Mouse (Mus musculus): ENCODE measurements around the gene Tifa. TPM values are rescaled to one million over a fixed set of nuclear protein-coding genes. Genes with fewer than 3 reads are reported as not detected.

The Tifa gene
- total RNA-seq, 2 experiments from 2014 or later: 6.6 to 7.7 TPM

DNA sequence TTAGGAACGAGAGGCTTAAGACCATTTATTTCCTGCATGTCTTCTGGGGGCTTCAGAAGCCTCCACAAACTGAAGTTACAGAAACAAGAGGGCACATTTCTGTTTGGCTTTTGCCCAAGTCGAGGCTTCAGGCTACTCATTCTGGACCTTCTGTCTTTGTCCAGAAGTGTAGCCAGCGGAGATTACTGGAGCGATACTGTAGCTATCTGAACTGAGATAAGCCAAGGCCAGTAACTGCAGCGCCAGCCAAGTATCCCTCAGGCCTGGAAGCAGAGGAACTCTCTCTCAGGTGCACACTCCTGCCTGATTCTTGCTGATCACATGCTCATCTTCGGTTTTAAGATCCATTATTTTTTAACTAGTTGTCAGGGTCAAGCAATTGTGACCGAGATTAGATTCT lies 1.6 kb upstream of the Tifa start:
- no peak for DNase-seq

DNA sequence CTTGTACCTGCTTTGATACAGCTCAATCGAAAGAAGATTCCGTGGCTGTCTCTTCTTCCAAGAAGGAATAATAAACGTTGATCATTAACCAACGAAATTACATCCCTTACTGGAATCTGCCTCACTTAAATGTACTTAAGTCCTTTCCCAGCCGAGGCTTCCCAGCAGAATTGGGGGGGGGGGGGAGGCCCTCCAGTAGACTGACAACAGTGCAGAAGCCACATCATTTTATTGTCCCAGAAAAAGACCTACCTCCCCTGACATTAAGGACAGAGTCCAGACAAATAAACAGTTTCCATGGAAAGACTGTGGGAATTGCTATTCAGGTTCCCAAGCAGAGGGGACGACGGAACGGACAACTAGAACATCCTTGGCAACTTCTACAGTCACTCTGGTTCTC lies 686 bp upstream of the Tifa start:
- DNase-seq: no peak

DNA sequence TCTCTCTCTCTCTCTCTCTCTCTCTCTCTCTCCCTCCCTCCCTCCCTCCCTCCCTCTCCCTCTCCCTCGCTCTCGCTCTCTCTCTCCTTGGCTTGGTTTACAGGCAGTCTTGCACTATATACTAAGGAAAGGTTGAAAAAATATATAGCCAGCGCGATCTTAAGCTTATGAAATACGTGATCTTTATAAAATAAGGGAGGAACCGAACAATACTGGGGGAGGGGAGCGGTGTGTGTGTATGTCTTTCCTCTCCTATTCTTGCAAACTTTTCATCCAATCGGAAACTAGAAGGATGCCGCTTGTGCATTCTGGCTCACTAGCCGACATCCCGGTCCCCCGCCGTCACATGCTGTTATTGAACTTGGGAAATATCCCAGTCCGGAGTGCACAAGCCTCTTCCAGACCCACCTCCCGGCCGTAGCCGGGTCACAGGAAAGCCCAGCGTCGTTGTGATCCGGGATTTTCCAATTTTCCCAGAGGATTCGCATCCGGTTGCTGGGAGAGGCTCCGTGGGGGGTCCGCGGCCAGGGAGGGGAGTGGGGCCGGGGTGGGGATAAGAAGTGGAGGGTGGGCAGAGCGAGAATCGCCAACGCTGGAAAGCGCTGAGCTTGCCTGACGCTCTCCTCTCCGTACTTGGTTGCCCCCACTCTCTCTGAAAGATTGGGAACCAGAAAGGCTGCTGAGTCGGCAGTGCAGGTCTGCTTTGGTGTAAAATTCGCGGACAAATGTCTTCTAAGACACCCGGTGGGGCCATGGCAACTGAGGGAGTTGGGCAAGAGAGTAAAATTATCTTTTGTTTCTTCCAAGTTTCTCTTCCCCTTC lies 840 bp downstream of the Tifa start:
- no peak for DNase-seq

DNA sequence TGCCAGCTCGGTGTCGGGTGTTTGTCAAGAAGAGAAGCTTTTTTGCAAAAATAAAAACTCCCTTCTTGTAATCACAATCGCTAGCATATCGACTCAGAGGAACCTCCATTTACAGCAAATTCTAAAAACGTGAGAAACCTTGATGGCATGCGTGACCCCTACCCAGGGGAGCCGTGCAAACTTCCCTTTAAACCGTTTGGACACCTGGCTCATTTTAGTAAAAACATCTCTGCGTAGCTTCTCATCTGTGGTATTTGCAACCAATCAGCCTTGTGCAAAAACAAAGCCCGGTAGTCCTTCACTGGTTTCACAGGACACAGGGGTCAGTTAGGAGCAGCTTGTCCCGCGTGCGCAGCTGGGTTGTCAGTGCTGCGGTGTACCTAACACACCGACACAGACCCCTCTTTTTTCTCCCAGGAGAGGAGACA lies 1.5 kb downstream of the Tifa start:
- no peak for DNase-seq

DNA sequence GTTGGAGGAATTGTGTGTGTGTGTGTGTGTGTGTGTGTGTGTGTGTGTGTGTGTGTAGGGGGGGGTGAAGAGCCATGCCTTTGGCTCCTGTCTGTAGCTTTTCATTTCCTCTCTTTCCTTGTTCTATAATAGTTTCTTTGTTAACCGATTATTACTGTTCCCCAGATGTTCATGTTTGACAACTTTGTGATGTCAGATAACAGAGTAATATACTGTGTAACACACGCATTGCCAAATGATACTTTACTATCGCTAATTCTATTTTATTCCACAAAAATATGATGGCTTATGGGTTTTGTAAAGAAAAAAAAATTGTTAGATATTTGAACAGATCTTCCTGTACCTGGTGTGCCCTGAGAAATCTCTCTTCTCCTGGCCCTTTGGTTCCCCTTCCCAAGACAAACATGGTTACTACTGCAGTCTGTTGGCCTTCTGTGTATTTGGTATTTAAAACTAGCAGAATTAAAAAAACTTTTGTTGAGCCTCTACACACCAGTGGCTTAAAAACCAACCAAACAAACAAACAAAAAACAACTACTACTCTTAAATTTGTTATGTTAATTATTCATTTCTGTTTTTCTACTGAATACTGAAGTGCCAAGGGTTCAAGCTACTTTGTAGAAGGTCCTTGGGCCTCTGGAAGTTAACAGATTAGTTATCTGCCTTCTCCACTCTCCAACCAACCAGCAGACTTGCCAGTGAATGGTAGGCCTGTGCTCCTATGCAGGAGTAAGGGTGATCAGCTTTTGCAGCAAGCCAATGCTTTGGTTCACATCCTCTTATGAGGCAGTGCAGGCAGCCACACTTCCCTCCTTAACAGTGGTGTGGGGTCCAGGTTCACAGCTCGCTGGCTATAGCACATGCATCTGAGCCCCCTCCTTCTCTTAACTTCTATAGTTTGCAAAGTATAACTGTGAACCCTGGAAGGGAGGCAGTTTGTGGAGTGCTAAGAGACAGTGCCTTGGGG lies 2.3 kb downstream of the Tifa start:
- DNase-seq: no peak

DNA sequence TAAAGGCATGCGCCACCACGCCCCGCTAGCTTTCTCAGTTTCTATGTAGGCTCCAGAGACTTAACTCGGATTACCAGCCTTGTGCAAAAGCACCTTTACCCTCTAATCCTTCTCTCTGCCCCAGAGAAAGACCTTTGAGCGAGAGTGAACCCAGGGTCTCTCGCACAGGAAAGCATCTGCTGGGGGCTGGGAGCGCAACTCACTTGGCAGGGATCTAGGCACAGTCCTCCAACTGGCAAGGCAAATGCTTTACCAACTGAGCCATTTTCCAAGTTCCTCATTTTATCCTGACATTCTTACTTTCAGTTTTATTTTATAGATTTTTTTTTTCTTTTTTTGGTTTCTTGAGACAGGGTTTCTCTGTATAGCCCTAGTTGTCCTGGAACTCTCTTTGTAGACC lies 3.4 kb downstream of the Tifa start:
- DNase-seq: no peak

DNA sequence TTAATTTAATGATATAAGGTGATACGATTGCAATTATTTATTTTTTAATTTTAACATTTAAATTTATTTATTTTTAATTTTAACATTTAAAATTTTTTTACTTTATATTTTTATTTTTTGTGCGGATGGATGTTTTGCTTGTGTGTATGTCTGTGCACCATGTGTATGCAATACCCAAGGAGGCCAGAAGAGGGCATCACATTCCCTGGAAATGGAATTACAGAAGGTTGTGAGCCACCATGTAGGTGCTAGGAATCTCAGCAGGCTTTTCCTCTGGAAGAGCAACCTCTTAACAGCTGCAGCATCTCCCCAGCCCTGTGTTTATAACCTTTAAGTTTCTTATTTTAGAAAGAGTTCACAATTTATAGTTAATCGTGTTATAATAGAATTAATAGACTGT lies 6.2 kb downstream of the Tifa start:
- DNase-seq: no peak

DNA sequence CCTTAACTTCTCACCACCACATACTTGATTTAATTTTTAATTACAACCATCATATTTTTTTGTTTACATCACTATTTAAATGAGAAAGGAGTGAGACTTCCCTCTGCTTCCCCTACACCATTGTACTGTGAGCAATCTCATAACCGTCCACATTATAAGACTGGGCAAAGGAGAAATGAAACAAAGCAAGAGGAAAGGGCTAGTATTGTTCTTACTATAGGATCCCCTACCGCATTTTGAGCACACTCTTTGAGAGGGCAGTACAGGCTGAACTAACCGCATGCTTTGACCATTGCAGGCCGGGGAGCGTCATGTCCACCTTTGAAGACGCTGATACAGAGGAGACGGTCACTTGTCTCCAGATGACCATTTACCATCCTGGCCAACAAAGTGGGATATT lies 6.7 kb downstream of the Tifa start:
- no peak for DNase-seq

DNA sequence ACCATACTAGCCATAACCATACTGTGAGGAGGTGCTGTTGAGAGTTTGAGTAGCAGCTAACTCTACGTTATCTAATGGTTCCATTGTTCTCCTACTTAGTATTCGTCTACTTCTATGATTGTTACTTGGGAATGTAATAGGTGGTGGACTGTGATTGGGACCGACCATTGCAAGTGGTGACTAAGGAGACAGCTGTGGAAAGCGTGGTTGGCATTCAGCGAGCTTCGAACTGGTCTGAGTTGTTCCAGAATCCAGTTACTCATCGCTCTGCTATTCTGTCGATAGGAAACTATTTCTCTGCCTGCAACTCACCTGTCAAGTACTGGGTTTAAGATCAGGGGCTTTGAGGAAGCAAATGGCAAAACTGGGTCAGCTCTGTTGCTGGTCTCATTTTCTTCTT lies 11.6 kb downstream of the Tifa start:
- no peak for DNase-seq

DNA sequence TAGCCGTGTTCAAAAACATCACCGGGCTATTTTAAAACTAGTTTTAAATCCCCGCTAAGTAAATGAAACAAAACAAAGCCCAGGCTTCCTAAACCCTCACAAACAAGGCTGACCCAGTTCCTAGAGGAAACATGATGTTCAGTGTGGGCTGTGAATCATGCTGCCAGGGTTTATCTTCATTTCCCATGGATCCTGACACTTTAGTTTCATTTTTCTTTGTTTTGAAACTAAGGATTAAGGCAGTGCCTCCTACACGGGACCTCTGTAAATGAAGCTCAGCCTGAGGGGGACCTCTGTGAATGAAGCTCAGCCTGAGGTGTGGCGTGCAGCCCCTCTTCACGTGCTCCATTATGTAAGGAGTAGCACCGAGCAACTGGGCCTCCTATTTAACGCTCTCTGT lies 13.2 kb downstream of the Tifa start:
- peak in 1 of 2 experiments; percentile 26 for DNase-seq

DNA sequence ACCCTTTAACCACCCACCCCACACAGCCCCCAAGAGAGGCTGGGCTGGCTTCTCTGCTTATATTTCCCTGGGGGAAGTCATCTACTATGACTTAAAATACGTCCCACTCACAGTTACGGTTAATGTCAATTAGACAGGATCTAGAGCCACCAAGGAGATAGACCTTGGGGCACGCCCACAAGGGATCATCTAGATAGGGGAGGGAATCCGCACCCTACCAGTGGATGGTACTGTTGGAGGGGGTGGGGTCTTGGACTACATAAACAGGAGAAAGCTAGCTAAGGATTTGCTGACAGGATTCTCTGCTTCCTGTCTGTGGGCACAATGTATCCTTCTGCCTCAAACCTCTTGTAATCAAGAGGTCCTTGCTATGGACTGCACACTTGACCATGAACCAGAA lies 14.8 kb downstream of the Tifa start:
- DNase-seq: no peak

DNA sequence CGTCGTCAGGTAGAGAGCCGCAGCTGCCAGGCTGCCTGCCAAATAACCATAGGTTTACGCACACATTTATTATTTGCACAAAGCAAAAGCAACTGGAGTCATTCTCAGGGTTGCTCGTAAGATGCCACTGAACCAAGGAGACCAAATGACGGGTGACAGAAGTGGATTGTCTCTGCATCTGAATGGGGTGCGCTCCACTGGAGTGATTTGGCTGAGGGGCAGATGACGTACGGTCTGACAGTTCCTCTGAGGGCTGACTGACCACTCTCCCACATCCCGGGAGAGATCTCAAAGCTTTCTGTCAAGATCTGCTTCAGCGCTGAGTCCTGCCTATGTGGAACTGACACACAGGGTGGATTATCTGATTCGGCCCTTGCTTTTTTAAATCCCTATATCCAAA lies 15.5 kb downstream of the Tifa start:
- no peak for DNase-seq

DNA sequence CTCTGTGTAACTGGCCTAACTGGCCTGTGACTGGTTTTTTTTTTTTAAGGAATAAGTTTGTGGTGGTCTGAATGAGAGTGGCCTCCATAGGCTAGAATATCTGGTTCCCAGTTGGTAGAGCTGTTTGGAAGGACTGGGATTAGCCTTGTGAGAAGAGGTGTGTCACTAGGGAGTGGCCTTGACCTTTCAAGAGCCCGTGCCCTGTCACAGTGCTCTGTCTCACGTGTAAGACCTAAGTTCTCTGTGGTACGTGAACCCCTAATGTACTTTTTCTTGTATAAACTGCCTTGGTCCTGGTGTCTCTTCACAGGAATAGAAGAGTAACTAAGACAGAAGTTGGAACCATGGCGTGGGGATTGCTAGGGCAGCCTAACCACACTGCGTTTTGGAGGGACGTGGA lies 16.4 kb downstream of the Tifa start:
- DNase-seq: no peak

DNA sequence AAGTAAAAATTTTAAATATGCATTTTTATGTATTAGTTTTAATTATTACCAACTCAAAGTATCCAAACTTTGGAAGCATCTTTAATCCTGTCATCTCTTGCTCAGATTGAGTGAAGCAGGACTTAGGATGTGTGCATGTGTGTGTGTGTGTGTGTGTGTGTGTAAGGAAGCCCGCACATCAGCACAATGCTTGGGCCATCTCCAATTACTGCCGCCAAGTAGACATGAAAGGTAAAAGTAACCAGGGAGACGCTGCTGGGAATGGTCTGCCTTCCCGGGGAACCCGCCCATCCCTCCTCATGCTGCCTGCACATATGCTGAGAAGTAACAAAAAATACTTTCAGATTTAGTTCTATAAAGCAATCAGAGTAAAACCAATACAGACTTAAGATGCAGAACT lies 18.2 kb downstream of the Tifa start:
- DNase-seq: no peak

DNA sequence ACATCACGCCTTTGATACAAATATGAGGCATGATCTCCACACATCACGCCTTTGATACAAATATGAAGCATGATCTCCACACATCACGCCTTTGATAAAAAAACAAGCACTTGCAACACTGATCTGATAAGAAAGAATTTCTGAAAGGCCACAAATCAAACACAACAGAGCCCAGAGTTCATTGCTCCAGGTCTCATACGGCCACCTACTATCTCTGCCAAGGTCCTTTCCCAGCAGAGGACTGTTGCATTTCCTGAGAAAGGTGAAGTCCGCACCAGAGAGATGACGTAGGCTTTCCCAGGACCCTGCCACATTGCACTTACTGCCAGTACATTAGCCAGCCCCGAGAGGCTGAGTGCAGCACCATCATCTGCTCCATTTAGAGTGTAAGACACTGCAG lies 19.5 kb downstream of the Tifa start:
- DNase-seq: no peak

DNA sequence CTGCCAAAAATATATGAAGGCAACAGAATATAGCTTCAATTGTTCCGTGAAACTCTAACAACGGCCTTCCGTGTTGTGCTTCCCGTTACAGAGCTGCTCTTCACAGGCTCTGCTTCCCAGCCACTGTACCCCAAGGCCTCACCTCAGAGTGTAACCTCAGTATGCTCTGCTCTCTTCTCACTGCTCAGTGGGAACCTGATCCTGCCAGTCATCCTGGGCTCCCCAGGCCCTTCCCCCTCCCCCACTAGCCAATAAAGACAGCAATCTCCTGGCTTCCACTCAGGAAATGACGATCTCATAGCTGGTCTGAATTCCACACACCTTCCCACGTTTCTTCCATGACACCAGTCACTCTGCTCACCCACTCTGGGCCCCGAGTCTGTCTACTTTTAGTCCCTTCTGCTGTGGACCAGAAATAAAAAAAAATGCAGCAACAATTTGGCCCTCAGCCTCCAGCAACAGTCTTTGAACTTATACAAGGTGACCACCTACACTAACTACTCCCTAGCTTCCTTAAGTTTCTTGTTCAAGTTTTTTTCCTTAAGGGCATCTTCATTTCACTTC lies 27.6 kb downstream of the Tifa start:
- no peak for DNase-seq

DNA sequence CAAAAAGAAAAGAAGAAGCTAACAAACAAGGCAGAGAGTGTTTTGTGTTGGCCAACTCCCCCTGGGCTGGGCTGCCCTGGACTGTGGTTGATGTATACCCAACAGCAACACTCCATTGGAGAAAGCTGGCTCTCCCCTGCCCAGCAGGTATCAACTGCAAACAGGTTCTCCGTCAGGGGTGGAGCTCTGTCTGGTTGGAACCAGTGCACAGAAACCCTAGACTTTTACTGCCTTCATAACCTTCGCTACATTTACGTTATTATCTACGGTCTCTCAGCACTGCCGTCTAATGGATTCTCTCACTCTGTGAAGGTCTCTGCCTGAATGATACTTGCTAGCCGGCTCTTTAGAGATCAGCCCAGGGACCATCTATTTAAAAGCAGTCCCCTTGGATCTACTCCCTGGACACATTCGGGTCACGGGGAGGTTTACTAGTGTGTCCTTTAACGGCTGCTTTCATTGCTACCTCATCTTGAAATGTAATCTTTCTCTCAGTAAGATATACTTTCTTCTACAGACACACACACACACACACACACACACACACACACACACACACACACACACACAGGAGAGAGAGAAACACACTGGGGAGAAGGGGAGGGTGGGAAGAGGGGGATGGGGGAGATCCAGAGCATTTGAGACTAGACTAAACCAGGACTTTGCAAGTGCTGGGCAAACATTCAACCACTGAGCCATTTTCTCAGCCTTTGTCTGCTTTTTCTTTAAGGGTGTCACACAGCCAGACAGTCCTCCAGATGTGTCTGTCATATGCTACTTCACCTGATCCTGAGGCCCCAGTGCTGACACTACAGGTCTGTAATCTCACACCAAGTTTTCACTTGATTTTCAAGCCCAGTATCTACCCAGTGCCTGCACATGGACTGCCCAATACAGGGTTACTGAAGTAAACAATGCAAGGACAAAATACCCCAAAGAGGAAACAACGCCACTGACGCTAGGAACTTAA lies 29.4 kb downstream of the Tifa start:
- no peak for DNase-seq

DNA sequence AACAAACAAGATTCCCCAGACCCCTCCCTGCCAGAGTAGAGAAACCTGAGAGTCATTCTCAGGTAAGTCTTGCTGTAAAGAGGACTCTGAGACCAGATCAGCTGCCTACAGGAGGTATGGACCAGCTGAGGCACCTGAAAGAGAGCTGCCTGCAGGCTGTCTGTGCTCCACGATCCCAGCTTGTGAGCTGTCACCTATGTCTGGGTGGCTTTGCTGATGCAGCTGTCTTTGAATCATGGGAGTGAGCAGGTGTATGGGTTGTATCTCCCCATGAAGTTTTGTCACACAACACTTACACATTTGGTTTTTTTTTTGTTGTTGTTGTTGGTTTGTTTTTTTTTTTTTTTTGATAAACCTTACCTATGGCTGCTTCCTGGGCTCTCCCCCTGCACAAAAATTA lies 30.8 kb downstream of the Tifa start:
- no peak for DNase-seq

DNA sequence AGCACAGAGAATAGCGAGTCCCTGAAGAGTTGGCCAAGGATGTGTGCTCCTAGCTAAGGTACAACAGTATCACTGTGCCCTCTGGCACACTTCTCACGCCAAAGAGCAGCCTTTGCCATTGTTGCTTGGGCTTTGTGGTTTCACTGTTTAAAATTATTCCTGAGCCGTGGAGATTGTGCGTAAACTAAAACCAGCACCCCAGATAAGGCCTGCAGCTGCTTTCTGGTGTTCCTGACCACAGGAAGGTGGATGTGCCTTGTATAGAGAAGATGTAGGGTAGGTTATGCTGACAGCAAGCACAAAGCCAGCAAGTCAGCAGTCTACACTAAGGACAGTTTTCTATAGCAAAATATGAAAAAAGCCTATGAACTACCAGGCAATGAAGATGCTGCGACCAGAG lies 31.6 kb downstream of the Tifa start:
- no peak for DNase-seq

DNA sequence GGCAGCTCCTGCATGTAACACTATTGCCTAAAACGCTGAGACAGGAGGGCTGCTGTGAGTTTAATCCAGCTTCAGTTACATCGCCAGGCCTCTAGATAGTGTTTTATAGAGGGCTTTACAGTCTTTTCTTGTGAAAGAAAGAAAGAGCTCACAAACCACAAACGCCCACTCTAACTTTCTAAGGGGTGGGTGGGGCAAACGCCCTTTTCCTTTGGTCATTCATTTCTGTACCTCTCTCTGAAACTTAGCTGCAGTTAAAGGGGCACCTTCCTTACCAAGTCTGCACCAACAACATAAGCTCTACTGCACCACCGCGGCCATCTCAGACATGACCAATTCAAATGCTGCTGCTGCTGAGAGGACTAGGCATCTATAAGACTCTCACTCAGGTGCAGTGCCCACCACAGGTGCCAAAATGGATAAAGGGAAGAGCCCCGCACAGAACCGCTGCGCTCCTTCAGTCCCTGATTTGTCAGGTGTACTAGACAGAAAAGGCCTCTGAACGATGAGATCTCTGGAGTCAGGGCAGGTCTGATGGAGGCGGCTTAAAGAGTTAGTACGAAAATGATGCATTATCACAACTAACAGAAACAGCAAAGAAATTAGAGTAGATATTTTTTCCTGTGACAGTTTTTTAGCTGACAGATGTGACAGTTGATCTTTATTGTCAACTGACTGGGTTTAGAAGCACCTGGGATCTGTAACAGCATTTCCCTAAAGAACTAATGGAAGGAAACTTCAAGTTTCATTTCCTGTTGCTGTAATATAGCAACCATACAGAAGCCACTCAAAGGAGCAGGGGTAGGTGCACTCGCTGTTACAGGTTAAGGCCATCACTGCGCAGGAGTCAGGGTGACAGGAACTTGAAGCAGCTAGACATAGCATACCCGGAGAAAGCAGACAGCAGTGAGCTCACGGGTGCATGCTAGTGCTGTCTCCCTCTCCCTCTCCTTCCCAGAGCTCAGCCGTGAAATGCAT lies 34.6 kb downstream of the Tifa start:
- no peak for DNase-seq

DNA sequence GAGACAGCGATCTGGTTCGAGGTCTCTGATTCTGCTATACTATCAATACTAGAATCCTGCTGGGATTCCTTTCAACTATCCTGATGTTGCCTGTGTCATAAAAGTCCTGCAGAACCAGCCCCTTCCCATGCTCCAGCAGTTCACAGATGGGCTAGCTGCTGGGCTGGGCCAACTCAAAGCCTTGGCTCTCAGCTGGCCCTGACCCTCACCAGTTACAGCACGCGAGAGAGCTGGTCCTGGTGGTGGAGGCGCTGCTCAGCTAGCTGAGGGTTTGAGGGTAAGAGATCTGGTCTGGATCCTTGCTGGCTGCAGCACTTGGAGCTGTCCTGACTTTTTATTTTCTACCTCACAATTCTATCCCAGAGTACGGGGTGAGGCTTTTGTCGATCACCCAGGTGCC lies 36.9 kb downstream of the Tifa start:
- DNase-seq: no peak
